Mouse (Mus musculus) CD4-positive, CD25-positive, alpha-beta regulatory T cell, adult 2 months (primary cell): ENCODE data around the gene Gm29735.
"Not testable (repeated sequence)": the region's sequence is repeated elsewhere in the genome, so short reads cannot be mapped to it uniquely, and the experiment has no call there.

Experiments
- DNase-seq: peaks from one replicate; pipeline ENCODE4 v3.0.0-alpha.2; 2012; ENCODE audit warnings: low read depth, low spot score

Gene Gm29735

DNA sequence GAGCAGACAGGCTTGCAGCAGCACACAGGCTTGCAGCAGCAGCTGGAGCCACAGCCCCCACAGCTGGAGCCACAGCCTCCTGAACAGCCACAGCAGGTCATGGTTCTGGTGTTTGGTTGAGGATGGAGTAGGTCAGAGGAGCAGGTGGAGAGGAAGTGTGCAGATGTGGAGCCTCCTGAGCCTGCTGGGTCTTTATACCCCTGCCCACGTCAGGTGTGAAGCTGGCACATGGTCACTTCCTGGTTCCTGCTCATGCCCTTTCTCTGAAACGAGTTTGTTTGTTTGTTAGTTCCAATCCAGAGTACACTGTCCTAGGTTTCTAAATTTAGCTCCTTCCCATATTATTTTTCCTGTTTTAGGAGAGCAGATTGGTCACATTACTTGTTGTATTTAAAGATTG, at the start of gene Gm29735:
Gene Gm29735, minus strand, starts transcription at position 101 of the 400 bp plus-strand sequence.
- DNase-seq = not testable (repeated sequence)

DNA sequence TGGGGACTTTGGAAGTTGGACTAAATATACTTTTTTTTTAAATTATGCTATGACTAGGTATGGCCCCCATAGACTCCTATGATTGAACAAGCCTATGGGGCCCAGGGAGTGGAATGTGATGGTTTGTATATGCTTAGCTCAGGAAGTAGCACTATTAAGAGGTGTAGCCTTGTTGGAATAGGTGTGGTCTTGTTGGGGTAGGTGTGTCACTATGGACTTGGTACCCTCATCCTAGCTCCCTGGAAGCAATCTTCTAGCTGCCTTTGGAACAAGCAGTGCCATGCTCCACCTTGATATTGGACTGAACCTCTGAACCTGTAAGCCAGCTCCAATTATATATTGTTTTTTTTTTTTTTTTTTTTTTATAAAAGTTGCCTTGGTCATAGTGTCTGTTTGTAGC, 48.6 kb upstream of the Gm29735 start:
- no peak for DNase-seq

DNA sequence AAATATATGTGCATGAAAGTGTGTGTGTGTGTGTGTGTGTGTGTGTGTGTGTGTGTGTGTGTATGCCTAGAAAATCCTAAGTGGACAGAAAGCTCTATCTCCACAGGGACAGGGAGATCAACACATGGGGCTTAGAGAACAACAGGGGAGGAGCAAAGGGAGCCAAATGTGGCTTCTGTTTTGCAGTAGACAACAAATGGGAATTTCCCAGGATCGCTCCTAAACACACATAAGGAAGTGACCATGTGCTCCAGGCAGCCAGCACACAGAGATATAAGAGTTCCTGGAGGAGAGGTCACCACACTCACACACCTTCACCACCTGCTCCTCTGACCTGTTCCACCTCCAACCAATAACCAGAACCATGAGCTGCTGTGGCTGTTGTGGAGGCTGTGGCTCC, 44.2 kb upstream of the Gm29735 start, which contains the start of gene Krtap5-3:
Gene Krtap5-3, plus strand, starts transcription at position 301 of the 400 bp plus-strand sequence.
- DNase-seq = no peak

DNA sequence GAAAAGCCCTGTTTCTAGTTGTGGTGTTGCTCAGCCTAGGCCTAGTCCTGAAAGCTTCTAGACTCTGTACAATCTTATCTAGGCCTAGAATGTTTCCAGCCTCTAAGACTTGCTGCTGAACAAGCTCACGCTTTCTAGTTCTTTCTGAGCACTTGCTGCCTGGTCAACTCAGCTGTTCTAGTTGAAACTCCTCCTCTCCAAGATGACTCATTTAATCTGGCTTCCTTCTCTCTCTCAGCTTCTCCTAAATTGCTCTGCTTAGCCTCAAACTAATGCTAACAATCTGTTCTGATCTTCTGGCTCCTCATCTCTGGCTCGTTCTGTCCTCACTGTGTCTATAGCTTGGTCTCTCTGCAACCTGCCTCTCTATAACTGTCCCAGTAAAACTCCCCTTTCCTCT, 41.8 kb upstream of the Gm29735 start:
- DNase-seq = no peak

DNA sequence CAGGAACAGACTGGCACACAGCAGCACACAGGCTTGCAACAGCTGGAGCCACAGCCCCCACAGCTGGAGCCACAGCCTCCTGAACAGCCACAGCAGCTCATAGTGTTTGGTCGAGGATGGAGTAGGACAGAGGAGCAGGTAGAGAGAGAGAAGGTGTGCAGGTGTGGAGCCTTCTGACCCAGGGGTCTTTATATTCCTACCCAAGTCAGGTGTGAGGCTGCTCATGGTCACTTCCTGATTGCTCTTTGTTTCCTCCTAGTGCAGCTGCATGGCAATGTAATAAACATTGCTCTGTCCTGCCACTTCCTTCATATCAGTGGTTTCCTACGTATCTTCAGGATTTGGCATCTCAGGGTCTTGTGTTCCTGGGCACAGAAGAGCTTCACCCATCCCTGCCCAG, 33.4 kb upstream of the Gm29735 start, which contains the start of gene Gm10153:
Gene Gm10153, minus strand, starts transcription at position 101 of the 400 bp plus-strand sequence.
- DNase-seq = no peak

DNA sequence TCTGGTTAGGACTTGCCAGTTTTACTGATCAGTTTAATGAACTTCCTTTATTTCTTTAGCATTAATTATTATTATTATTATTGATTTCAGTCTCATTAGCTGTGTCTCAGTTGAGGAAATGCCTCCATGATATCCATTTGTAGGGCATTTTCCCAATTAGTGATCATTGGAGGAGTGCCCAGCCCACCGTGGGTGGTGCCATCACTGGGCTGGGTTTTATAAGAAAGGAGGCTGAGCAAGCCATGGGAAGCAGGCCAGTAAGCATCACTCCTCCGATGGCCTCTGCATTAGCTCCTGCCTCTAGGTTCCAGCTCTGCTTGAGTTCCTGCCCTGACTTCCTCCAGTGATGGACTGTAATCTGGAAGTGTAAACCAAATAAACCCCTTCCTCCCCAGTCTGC, 31.2 kb upstream of the Gm29735 start:
- DNase-seq = no peak

DNA sequence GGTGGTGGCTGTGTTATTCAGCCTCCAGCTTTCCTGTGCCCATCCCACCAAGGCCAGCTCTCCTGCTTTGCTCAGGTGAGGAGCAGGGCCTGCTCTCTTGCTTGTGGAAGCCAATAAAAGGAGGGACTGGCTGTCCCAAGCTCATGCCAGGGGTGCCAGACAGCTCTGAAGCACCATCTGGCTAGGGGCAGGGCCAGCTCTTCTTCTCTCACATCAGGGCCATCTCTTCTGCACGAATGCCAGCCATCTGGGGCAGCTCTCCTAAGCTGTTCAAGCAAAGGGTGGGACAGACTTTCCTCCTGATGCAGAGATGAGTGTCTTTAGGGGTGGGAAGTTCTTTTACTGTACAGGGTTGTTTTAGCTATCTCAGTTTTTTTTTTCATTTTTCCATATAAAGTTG, 24.1 kb upstream of the Gm29735 start:
- no peak for DNase-seq

DNA sequence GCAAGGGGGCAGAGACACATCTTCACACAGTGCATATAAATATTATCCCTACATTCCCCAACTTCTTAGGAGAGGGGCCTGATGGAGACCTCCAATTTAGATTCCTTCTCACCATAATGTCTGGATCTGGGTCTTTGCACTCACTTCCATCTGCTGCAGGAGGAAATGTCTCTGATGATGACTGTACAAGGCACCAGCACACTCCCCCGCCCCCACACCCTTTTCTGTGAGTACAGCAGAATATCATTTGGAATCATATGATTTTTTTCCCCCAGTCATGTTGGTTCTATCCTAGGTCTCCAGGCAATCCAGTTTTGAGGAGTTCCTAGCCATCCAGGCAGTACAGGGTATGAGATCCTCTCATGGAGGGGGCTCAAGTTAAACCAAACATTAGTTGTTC, 21.8 kb upstream of the Gm29735 start:
- DNase-seq = no peak

DNA sequence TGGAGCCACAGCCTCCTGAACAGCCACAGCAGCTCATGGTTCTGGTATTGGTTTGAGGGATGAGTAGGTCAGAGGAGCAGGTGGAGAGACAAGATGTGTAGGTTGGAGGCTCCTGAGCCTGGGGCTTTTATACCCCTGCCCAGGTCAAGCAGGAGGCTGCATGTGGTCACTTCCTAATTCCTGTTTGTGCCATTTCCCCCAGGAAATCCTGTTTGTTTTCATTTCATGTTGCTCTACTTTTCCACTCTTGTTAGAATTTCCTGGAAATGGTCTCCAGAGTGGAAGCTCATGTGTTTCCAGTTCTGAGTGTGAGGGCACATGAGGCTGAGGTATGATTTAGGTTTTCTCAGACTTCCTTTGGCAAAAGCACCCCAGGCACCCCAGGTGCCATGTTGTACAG, 19.0 kb upstream of the Gm29735 start, which contains the start of gene Krtap5-2:
Gene Krtap5-2, minus strand, starts transcription at position 101 of the 400 bp plus-strand sequence.
- not testable (repeated sequence) for DNase-seq

DNA sequence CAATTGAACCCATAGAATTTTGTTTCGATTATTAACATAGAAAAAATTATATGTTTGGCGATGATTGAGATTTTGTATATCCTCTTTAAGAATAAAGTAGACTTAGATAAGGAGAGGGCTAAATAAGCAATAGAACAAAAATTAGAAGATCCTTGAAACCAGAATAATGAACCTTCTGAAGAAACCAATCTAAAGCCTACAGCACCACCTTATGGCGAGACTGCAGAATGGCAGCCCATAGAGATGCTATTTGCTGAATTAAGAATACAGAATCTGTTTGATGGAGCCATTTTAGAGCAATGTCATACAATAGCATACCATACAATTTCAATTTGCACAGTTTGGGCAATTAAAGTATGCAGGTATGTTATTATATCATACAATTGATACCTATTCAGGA, 12.9 kb upstream of the Gm29735 start:
- DNase-seq = peak; percentile 36

DNA sequence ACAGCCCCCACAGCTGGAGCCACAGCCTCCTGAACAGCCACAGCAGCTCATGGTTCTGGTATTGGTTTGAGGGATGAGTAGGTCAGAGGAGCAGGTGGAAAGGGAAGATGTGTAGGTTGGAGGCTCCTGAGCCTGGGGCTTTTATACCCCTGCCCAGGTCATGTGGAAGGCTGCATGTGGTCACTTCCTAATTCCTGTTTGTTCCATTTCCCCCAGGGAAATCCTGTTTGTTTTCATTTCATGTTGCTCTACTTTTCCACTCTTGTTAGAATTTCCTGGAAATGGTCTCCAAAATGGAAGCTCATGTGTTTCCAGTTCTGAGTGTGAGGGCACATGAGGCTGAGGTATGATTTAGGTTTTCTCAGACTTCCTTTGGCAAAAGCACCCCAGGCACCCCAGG, 8.7 kb upstream of the Gm29735 start, which contains the start of gene Gm4553:
Gene Gm4553, minus strand, starts transcription at position 101 of the 400 bp plus-strand sequence.
- not testable (repeated sequence) for DNase-seq

DNA sequence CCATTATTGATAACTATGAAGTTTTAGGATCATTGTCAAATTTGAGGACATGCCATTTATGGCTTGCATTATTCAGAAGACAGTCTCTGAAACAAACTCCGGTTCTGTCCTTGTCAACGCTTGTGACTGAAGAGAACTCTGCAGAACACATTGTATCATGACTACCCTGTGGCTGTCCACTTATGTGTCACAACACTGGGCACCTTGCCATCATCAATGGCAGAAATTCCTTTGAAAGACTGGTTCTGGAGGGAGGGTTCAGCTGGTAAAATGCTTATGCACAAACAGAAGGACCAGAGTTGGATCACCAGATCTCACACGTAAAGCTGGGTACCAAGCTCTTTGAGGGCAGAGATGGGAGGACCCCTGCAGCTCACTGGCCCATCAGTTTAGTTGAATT, 2.5 kb upstream of the Gm29735 start:
- no peak for DNase-seq

DNA sequence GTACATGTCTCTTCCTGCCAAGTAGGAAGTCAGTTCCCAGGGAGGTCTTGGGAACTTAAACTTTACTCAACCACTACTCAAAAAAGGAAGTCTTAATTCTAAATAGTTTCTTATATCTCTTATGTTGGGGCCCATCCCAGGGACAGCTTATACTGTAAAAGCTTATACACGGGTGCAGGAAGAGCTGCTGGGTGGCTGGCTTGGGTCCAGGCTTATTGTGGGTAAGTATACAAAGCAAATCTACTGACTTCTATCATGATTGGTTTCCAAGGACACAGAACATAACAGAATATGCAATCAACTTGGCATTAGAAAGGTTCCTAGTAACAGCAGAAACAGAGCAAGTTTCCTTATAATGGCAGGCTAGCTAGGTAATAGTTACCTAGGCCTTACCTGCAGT, 1.6 kb downstream of the Gm29735 start:
- DNase-seq = no peak

DNA sequence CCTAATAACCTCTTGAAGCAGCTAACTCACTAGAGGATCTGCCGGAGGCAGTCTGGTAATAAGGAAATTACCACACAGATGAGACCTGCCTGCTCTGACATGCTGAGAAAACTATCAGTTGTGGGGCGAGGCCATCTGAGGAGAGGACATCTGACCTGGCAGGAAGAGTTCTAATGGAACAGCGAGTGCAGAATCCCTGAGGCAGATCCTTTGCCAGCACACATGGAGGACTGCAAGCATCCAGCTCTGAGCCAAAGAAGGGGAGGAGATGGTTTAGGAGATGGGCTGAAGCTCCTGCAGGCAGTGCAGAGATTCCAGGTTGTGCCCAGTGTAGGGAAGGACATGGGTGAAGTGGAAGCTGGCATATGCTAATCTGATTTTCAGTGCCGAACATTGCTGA, 4.7 kb downstream of the Gm29735 start:
- no peak for DNase-seq

DNA sequence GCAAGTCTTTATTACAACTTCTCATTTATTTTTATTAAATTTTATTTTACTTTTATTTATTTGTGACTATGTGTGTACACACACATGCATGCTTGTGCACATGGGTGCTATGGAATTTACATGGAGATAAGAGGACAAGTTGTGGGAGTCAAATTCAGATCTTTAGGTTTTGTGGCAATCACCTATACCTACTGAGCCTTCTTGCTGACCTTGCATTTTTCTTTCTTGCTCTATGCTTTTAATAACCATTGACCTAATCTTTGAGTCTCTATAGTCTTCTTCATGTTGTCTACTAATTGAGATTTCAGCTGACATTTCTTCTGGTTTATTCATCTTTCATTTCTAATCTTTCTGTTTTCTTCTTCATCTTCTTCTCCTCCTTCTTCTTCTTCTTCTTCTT, 8.3 kb downstream of the Gm29735 start:
- DNase-seq = no peak

DNA sequence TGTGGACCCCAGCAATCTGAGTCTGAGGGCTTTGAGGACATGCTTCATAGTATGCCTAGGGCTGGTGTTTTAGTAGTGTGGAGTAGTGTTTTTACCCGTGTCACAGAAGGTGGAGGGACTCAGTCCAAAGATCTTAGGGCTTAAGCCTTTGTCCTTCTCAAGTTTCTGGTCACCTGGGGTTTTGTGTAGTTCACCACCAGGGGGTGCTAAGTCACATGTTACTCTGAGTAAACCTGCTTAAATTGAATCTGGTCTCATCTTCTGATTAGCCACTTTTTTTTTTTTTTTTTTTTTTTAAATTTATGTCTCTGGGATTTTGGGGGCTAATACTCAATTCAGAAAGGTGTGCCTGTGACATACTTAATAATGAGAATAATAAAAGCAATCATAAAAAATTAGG, 10.9 kb downstream of the Gm29735 start:
- peak; percentile 68 for DNase-seq

DNA sequence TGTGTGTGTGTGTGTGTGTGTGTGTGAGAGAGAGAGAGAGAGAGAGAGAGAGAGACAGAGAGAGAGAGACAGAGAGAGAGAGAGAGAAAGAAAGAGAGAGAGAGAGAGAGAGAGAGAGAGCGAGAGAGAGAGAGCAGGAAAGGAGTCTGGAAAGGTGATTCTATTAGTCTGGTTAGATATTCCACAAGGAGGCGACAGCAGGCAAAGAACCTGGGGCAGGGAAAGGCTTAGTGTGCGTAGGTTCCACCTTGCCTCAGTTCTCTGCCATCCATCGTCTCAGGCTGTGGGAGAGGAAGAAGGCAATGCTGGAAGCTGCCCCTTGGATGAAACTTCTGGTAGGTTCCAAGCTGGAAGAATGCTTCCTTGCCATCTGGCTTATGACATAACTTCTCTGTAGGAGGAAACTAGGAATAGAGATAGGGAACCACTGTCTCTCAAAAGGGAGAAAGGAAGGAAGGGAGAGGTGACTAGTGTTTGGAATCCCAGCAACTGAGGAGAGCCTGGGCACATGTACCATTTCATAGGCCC, 11.4 kb downstream of the Gm29735 start:
- DNase-seq = no peak

DNA sequence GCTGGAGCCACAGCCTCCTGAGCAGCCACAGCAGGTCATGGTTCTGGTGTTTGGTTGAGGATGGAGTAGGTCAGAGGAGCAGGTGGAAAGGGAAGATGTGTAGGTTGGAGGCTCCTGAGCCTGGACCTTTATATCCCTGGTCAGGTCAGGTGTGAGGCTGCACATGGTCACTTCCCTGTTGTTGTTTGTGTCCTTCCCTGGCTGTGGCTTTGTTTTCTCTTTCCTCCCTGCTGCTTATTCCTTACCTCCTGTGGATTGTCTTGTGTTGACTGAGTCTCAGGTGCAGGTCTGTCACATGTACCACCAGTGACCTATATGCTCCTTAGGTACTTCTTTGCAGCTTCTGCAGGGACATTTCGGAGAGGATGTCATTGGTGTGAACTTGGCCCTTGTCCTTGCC, 12.4 kb downstream of the Gm29735 start, which contains the start of gene Gm45337:
Gene Gm45337, minus strand, starts transcription at position 101 of the 400 bp plus-strand sequence.
- no peak for DNase-seq

DNA sequence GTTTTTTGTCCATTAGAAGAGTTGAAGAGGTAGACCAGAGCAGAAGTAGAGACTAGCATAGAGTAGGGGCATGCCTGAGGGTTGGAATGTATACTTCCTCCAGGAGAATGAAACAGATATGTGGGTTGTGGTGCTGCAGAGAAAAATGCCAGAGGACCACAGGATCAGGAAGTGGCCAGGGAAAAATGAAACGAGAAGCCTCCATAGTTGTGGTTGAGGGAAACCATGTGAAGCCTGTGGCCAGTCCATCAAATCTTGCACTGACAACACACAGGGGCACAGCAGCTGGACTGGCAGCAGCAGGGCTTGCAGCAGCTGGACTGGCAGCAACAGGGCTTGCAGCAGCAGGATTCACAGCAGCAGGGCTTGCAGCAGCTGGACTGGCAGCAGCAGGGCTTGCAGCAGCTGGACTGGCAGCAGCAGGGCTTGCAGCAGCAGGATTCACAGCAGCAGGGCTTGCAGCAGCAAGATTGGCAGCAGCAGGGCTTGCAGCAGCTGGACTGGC, 13.4 kb downstream of the Gm29735 start:
- DNase-seq = not testable (repeated sequence)

DNA sequence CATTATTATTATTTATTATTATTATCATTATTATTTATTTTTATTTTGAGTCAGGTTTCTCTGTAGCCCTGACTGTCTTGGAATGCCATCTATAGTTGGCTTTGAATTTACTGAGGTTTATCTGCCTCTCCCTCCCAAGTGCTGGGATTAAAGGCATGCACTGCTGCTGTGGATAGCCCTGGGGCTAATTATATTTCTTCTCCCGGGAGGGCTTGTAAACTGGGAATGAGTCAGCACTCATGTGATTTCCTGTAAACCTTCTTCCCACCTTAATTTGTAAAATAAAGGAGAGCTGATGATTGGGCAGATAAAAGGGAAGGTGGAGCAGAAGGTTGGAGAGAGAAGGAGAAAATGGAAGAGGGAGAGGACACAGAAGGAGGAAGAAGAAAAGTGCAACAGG, 16.2 kb downstream of the Gm29735 start:
- DNase-seq = no peak

DNA sequence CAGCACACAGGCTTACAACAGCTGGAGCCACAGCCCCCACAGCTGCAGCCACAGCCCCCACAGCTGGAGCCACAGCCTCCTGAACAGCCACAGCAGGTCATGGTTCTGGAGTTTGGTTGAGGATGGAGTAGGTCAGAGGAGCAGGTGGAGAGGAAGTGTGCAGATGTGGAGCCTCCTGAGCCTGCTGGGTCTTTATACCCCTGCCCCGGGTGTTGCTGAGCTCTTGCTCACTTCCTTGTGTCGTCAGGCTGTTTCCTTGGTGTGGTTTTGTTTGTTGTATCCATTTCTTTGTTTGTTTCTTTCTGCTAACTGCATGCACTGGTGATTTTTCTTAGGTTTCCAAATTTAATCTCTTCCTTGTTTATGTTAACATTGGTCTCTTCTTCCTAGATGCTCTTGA, 21.0 kb downstream of the Gm29735 start, which contains the start of gene Gm39115:
Gene Gm39115, minus strand, starts transcription at position 101 of the 400 bp plus-strand sequence.
- not testable (repeated sequence) for DNase-seq

DNA sequence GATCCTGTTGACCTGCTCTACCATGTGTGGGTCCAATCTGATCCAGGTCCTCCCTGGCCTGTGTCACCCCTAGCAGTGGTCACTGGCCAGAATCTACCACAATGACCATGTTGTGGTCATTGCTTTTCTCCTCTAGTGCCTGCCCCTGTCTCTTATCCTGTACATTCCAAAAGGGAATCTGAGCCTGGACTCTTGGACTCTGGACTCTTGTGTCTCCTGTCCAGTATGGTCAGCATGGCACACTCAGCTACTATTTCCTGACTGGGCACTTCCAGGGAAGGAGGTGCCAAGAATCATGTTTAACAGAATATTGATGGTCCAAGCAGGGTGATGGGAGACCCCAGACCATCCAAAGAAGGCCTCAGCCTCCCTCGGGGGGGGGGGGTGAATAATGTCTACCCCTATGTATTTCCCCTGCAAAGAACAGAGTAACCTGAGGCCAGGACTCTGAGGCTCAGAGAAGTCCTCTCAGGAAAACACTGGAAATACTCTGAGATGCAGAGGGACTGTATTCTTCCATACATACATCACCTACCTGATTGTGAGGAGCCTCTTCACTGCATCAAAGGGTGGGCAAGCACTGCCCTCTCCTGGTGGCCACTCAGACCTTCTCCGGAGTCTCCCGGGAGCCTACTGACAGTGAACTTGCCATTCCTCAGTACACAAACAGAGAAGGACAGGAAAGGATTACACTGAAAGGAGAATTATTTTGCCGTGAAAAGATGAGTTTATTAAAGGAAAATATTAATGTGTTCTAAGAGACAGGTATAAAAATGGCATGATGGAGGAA, 22.5 kb downstream of the Gm29735 start:
- no peak for DNase-seq

DNA sequence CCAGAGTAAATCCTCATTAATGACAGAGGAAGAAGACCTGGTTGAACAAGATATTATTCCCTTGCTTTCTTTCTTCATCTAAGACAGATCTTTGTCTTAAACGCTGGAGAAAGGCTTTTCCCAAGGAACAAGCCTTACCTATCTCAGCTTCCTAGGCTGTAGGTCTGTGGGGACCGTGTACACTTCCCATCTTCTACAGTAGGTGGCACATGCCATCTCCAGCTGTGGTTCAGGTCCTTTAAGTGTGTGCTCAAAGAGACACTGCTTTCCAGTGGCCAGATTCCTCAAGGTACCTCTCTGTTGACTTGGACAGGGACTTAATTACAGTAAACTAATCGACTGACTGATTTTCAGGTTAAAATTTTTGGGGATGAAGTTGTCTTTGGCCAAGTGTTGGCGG, 28.1 kb downstream of the Gm29735 start:
- no peak for DNase-seq
